Mouse (Mus musculus) brain, embryonic 18.5 days (tissue): ENCODE data around the gene Rfc2.

Experiments used
- DNase-seq: peaks from one replicate; pipeline ENCODE4 v3.0.0-alpha.2; 2012; ENCODE audit warnings: low read depth, low spot score

Gene Rfc2

DNA sequence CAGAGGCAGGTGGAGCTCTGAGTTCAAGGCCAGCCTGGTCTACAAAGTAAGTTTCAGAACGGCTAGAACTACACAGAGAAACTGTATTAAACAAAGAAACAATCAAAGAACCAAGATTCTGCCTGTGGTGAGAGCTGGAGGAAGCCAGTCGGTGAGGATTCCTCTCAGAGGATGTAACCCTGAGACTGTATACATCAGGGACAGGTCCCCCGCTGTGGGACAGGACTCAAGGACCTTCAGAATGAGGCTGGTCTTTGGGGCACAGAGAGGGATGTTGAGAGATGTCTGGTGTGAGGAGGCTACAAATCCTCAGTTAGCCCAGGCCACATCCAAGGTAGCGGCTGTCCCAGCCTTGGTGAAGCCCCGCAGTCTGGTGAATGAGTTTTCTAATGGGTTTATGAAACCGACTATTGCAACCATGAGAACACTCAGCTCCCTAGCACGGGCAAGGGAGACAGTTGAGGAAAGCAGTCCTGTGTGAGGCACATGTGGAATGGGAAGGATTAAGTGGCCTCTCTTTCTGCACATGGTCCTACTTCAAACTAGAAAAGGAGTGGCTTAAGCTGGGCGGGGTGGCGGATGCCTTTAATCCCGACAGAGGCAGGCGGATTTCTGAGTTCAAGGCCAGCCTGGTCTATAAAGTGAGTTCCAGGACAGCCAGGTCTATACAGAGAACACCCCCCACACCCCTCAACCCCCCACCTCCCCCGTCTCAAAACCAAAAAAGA lies 28.9 kb downstream of the Rfc2 start:
- no peak for DNase-seq

DNA sequence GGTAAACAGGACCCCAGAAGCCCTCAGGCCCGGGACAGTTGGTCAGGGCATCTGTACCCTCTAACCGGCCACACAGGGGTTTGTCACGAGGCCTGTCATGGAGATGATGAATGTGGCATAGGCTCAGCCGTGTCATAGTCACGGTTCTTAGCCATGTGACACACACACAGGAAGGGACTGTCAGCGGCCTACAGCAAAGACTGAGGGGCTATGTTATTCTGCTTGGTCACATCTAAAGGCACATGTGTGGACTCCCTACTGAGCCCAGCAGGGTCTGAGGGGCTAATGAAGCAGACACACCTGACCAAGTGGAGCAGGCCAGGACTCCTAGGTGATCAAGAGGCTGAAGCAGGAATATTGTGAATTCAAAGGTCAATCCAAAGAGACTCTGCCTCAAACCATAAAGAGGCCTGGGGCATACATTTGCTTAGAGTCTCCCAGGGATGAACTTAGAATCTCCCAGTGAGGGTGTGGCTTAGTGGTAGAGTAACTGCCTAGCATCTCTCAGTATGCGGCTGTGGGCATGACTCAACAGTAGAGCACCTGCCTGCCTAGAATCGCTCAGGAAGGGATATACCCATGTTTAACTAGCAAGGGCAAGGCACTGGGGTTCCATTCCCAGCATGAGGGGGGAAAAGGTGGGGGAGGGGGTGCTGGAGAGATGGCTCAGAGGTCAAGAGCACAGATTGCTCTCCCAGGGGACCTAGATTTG lies 30.8 kb downstream of the Rfc2 start:
- DNase-seq, result no peak

DNA sequence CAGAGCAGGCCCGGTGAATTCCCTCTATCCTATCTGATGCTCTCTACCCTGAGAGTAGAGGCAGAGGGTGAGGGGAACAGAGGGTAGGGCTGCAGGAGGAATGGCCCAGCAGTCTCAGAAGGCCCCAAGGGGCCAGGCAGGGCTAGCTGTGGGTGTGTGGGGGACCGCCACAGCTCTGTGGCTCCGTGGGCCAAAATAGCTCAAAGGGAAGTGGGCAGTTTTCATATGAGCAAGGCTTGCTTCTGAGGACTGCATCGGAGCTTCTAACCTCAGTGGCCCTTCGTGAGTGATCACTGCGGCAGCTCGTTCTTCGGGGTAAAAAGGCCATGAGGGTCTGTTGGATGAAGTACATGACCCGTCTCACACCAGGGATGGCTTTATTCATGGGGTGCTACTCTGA lies 32.6 kb downstream of the Rfc2 start:
- no peak for DNase-seq

DNA sequence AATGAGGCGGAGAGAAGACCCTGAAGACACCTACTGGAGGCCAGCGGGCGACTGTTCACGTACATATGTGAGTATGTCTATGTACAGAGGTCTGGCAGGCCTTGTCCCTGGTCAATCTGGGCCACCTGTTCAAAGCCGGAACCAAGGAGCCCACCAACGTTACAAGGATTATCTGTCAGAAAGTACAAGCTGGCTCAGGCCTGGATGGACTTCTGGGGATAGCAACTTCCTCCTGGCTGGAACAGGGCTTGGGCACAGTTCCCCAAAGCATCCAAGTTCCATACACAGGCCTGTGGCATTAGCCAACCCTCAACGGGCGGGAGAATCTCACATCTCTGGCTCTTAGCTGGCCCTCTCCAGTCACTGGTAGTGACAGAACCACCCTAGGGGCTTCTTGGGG lies 33.1 kb downstream of the Rfc2 start:
- no peak for DNase-seq

DNA sequence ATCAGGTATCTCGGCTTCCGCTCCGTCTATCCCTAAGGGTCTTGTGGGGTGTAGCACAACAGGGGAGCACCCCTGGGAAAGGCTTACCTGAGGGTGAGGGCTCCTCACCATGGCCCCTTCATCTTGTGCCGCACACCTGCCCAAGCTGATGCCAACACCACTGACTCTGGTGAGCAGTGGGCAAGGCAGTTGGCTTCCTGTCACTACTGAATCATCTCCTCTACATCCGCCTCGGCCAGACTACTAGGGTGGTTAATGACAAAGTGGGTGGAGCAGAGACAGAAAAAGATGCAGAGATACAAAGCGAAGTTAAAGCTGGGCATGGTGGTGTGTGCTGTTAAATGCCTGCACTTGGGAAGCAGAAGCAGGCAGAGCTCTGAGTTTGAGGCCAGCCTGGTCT lies 33.6 kb downstream of the Rfc2 start, which contains the start of gene Lat2:
TSS of gene Lat2 (minus strand) at position 224 of the 400 bp plus-strand sequence.
- DNase-seq, result no peak

DNA sequence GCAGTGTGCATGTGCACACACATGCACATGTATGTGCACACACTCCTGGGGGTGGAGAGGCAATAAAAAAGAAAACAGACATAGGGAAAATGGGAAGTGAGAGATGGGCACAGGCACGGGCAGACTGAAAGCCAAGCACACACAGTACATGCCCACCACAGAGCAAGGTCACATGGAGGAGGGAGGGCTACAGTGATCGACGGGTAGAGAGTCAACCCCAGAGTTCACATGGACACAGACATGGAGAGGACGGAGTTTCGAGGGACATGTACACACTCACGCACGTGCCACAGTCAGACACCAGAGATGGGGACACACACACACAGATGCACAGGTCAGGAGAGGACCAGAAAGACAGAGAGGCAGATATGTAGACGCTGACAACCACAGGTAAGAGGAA lies 34.2 kb downstream of the Rfc2 start:
- DNase-seq, result no peak

DNA sequence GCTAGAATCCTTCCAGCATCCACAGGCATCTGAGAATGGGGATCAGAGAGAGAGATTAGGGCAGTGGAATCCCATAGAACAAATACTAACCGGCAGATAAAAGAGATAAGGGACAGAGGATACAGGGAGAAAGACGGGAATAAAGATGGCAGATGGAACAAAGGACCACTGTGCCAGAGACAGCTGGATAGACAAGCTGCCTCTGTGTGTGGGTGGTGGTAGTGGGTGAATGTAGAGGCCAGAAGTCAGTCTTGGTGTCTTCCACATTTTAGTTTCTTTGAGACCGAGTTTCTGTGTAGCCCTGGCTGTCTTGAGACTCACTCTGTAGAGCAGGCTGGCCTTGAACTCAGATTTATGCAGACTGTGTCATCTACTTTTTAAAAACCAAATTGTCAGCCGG lies 34.6 kb downstream of the Rfc2 start:
- no peak for DNase-seq

DNA sequence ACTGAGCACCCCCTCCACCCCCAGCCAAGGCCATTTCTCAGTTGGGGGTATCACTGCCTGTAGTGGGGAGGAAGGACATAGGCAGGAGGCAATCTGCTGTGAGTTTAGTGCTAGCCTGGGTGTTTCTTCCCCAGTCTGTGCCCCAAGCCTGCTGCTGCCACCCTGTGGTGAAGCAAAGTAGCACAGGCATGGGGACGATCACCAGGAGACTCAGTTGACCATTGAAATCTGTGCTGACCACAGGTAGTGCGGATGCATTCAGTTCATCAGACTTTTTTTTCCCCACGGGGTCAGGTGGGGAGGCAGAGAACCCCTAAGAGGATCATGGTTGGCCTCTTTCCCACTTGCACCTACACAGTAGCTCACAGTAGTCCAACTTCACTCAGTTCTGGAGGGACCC lies 35.9 kb downstream of the Rfc2 start:
- DNase-seq, result no peak

DNA sequence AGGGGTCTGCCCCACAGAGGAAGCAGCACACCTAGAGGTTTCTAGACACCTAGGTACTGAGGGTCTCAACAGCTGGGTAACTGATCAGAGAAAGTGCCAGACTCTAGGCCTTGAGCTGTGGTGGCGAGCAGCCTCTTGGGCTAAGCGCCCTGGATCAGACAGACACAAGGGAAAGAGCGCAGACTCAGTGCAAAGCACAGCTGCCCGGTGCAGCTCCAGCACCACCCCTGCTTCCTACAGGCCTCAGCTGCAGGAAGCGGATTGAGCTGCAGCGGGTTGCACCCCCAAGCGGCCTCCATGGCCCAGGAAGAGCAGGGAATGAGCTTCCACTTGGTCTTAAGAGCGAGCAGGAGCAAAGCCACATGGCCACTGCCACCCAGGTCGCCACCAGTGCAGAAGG lies 39.3 kb downstream of the Rfc2 start:
- DNase-seq, result no peak

DNA sequence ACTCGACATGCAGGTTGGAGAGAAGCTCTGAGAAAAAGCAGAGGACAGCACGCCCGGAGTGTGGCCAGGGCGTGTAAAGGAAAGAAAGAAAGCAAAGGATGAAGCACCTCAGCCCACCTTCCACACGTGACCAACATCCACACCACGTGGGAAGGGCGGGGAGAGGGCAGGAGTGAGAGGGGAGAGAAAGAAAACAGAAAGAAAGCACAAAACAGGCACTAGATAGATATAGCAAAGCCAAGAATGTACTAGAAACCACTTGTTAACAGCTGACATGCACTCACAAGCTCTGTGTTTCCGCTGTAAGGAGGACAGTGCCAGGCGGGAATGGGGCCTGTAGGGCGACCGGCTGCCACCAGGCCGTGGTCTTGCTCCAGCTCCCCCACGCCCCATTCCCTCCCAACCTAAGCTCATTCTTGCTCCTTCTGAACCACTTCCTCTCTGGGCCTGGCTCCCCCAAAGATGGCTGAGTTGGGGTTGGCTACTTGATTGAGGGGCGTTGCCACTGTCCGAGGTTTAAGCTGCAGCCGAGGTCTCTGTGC lies 40.0 kb downstream of the Rfc2 start:
- DNase-seq, result no peak

DNA sequence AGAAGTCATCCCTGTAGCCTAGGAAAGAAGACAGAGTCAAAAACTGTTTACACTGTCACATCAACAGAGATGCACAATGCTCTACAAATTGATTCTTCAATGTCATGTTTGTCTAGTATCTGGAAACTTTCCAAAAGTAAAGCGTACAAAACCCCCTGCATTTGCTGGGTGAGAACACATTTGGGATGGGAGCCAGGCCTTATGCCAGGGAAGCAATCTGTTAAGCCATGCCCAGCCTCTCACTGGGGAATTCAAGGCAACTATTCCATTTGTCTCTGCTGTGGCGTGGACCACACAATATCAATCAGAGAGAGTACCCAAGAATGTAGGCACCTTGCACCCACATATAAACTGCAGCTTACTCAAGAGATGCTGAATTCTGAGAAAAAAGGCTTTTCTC lies 40.9 kb downstream of the Rfc2 start:
- peak; percentile 52 for DNase-seq

DNA sequence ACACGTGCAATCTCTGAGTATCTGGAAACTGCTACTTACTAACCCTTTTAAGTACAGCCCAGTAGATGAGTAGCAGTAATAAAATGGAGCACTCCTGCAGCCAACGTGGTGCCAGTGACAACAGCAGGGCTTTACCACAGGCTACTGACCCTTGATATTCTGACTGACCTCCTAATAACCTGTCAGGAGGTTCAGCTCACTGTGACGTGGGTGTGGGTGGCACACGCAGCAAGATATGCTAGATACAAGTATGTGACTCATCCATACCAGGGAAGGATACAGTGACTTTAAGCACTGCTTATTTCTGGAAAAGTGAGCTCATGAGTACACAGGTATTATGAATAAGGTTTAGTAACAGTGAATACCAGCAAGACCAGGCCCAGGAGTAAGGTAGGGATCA lies 48.3 kb downstream of the Rfc2 start:
- no peak for DNase-seq

DNA sequence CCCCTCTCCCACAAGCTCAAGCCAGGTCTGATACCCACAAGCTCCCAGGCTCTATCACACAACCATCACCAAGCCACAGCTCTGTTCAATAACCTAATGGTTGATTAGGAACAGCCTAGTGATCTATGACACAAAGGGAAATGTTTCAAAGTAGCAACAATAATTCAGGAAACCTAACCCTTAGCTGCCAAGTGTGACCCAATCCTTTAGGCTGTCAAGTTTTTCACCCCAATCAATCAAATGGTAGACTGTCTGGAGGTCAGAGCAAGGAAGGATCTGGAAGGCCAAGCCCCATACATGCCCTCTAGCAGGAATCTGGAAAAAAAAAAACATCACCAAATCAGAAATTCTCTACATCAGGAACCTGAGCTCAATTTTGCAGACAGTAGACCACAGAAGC lies 49.7 kb downstream of the Rfc2 start:
- DNase-seq, result no peak

DNA sequence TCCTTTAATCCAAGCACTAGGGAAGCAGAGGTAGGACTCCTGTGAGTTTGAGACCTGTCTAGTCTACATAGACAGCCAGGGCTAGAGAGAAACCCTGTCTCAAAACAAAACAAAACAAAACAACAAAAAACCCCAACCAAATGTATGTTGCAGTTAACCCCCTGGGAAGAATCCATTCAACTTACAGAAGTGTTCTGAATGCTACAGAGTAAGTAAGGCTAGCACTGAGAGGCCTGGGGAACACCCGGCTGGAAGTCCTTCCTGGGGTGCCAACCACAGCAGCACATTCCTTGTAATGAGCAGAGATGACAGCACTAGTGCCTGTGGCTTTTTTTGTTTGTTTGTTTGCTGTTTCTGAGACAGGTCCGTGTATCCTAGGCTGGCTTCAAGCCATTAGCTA lies 51.7 kb downstream of the Rfc2 start:
- DNase-seq, result no peak

DNA sequence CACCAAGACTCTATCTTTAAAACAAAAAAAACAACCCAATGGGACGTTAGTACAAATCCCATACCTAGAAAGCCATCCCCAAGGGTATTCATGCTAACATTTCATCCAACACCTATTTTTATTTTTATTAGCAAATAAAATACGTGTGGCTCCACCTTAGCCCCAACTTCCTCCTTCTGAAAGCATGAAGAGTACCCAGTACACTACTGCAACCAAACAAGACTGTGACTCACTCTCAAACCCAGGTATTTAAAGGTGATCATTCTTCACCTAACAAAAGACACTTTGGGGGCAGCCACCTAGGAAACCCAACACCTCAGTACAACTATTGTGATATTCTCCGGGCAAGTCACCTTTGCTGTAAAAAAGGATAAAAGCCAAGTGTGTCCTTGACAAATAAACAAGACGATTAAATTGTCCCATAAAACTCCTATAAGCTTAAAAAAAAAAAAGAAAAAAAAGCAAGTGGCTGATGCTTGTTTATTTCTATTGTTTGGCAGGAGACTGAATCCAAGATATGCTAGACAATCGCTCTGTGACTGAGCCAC lies 56.7 kb downstream of the Rfc2 start:
- no peak for DNase-seq

DNA sequence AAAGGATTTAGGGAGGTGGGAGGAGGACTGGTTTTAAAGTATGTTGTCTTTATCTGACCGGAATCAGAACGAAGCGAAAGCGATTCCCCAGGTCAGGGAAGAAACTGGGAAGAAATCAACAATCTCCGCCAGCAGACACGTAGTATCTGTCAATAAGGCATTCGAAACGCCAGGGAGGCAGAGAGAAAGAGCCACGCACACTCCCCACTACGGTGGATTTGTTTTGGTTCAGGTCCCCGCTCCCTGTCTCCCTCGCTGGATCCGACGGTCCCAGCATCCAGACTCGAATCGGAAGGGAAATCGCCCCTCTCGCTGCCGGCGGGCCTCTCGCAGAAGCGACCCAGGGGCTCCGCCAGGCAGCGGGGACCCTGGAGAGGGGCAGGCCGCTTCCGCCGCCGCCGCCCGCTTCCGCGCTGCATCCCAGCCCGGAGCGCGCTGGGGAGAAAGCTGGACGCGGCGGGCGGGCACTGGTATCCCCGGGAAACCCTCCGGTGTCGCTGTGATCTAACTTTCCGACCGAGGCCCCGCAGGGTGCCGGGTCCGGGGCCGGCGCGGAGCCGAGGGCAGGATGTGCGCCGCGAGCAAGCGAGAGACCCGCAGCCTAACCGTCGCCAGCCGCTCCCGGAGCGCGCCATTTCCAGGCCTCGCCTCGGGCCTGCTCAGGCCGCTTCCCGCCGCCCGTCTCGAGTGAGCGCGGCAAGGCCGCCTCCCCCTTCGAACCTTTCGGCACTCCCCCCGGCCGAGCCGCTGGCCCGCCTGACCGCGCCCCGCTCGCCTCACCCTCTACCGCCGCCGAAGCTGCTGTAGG lies 57.5 kb downstream of the Rfc2 start:
- no peak for DNase-seq

DNA sequence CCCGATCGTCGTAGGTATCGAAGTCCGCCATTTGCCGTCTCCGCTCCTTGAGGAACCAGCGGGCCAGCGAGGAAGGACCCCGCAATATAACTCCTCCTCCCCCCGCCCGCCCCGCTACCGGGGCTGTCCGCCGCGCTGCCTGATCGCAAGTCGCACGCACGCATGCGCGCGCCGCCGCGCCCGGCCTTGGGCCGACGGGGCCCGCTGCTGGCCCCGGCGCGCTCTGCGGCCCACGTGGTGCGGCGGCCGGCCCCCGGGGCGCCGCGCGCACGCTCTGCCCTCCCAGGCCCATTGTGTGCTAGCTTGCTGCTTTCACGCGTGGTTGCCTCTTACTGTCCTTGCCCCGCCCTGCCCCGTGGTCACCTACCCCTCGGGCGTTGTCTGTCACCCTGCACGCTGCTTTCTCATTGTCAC lies 58.1 kb downstream of the Rfc2 start, which contains the start of gene Eif4h:
TSS of gene Eif4h (minus strand) at position 222 of the 414 bp plus-strand sequence.
- peak; percentile 90 for DNase-seq

DNA sequence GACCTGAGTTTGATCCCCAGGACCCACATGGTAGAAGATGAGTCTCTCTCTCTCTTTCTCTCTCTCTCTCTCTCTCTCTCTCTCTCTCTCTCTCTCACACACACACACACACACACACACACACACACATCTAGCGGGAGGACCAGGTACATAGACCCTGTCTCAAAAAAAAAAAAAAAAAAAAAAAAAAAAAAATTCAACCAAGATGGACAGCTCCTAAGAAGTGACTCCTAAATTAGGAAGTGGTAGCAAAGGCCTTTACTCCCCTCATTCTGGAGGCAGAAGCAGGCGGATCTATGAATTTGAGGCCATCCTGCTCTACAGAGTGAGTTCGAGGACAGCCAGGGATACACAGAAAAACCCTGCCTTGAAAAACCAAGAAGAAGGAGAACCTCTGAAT lies 59.2 kb downstream of the Rfc2 start:
- no peak for DNase-seq

DNA sequence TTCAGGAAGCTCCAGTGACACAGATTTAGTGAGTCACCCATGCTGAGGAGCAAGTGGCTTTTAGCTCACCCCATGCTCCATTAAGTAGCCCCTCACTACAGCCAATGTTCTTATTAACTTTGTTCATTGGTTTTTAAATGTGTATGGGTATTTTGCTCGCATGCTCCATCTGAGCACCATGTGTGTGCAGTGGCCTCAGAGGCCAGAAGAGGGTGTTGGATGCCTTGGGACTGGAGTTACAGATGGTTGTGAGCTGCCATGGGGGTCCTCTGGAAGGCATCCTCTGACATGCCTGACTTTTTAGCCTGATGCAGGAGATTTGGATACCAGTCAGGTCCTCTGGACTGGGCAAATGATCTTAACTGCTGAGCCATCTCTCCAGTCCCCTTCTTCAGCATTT lies 63.0 kb downstream of the Rfc2 start:
- DNase-seq, result no peak

DNA sequence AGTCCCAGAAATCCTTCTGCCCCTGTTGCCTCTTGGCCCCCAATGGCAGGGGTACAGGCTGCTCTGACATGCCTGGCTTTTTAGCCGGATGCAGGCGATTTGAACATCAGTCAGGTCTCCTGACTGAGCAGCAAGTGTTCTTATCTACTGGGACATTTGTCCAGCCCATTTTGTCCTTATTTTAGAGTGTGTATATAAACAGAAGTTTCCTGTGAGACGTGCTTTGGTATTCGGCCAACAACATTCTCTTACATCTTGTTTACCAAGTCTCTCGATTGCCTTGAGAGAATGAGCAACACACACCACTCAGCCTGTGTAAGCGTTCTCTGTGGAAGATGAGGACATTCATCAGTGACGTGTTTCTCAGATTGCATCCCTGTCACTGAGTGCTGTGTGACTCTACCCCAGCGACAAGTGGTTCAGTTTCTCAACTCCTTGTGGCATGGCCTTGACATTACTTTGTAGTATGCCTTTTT lies 63.5 kb downstream of the Rfc2 start:
- no peak for DNase-seq

DNA sequence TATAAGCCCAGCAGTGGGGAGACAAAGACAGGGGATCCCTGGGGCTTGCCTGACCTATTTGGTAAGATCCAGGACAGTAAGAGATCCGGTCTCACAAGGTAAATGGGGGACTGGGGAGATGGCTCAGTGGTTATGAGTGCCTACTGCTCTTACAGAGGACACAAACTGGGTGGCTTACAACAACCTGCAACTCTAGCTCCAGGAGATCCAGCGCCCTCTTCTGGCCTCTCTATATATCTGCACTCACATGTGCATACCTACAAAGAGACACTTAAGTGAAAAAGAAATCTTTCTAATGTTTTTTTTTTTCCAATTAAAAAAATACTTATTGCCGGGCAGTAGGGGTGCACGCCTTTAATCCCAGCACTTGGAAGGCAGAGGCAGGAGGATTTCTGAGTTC lies 65.3 kb downstream of the Rfc2 start:
- DNase-seq, result no peak

DNA sequence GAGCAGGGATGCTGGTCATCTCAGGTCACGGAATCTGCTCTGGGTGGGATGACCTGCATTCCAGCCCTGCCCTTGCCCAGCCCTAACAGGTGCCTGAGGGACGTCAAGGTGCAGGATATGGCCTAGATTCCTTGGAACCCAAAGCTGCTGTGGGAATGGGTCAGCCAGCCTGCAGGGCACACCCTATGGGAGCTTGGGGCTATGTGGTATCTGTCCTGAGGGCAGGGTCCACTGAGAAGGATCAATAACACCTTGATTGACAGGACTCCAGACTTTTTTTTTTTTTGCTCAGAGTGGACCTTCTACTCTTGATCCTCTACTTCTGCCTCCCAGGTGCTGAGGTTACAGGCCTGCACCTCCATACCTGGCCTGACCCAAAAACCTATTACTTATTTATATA lies 66.2 kb downstream of the Rfc2 start:
- DNase-seq, result no peak
